ENCODE assay signal across 8 mouse cellular contexts in the genomic region with DNA sequence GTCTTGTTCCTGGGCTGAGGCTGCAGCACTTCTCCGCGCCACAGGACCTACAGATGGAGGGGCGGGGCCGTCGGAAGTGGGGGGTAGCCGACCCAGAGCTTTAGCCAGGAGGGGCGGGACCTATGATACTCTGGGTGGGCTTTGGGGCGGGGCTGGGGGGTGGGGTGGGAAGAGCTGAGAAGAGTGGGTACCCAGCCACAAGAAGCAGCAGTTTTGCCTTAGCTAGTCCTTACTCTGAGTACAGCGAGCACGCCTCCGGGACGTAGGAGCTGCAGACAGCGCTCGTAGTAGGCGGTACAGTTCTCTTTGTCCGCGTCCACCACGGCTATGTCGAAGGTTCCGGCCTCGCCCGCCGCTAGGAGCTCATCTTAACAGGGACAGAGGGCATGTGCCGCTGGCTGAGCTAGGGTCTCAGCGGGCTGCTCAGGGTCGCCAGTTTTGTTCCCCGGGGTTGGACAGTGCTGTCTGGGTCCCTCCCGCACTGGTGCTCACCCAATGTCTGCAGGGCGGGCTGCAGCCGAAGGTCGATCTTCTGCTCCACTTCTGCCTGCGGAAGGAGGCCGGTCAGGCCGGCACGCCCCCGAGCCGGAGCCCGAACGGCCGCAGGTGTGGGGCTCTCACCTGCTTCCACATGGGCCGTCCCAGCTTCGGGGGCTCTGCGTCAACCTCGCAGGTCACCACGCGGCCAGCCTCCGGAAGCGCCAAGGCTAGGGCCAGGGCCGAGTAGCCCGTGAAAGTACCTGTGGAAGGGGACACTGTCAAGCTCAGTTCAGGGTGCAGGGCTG. TPM values are rescaled to one million over a fixed set of nuclear protein-coding genes. Genes with fewer than 3 reads are reported as not detected.
DNase-seq lines count a peak whose midpoint lies in the region; ATAC-seq and TF ChIP-seq lines count a peak whose summit lies in the region.

No protein-coding gene starts in this region.

- H3K27ac ChIP-seq in left cerebral cortex, adult 2 months, result peak overlapping the region; percentile 91
- peak overlapping the region; percentile 27 for H3K27ac ChIP-seq in forebrain, embryonic 12.5 days
- H3K27ac ChIP-seq in intestine, embryonic 16.5 days (ENCODE audit: low read length), result peak overlapping the region; percentile 86
- peak overlapping the region; percentile 82 for H3K27ac ChIP-seq in liver, embryonic 16.5 days (ENCODE audit: low read length)
- peak overlapping the region; percentile 39; the same call in 1 of the 2 replicates for H3K27ac ChIP-seq in neural tube, embryonic 14.5 days (ENCODE audit: low read depth, low read length)

- H3K4me1 ChIP-seq in forebrain, embryonic 12.5 days, result peaks cover 18% of the 10 kb centered on the region
- H3K4me1 ChIP-seq in intestine, embryonic 16.5 days (ENCODE audit: control insufficient read depth, insufficient read depth, low read length), result peaks cover 16% of the 10 kb centered on the region
- peaks cover 72% of the 10 kb centered on the region for H3K4me1 ChIP-seq in liver, embryonic 16.5 days (ENCODE audit: control insufficient read depth, low read depth, low read length)
- peaks cover 18% of the 10 kb centered on the region for H3K4me1 ChIP-seq in neural tube, embryonic 14.5 days (ENCODE audit: control insufficient read depth, insufficient read depth, low read length)

- peak; percentile 57 for ATAC-seq in forebrain, embryonic 12.5 days (ENCODE audit: low FRiP score)
- peak; percentile 43 for ATAC-seq in intestine, embryonic 16.5 days
- no peak for ATAC-seq in liver, embryonic 16.5 days (ENCODE audit: low read depth)
- ATAC-seq in neural tube, embryonic 14.5 days (ENCODE audit: low read depth), result peak; percentile 33

- peak in 1 of 2 experiments; percentile 35 for DNase-seq in left cerebral cortex, adult 2 months (ENCODE audit: extremely low spot score in 1 of 2, low spot score in 2 of 2)
- no peak for DNase-seq in left cerebral cortex, adult 8-10 months (ENCODE audit: low spot score in 2 of 2)
- DNase-seq in brain, adult 2 months (ENCODE audit: low read depth, low spot score), result peak; percentile 63
- DNase-seq in urinary bladder, postnatal 36 days (ENCODE audit: low spot score in 2 of 2), result peak; percentile 18 to 25

- intact Hi-C loops in left cerebral cortex, adult 2 months (cut with DNase I), result loop anchor here (1.0 to 10.0 kb wide), 6 partner anchors 16 to 725 kb away; a partner anchor contains a TSS

- 0% methylated on average over 46 of the region's 50 CpGs for WGBS in forebrain, embryonic 12.5 days
- WGBS in intestine, embryonic 16.5 days, result under 1% methylated on average over 50 of the region's 50 CpGs
- WGBS in liver, embryonic 16.5 days (ENCODE audit: insufficient replicate concordance), result 1% methylated on average over 50 of the region's 50 CpGs
- under 1% methylated on average over 50 of the region's 50 CpGs for WGBS in neural tube, embryonic 14.5 days

- H3K9ac ChIP-seq in forebrain, embryonic 12.5 days, result peak overlapping the region; percentile 71
- H3K9ac ChIP-seq in intestine, embryonic 16.5 days (ENCODE audit: low read depth, low read length), result peak overlapping the region; percentile 85
- peak overlapping the region; percentile 77 for H3K9ac ChIP-seq in liver, embryonic 16.5 days (ENCODE audit: low read depth, low read length)
- H3K9ac ChIP-seq in neural tube, embryonic 14.5 days (replicated peaks; ENCODE audit: low read depth, low read length), result peak overlapping the region; percentile 66

- no peaks in the 10 kb centered on the region for H3K27me3 ChIP-seq in forebrain, embryonic 12.5 days
- H3K27me3 ChIP-seq in intestine, embryonic 16.5 days (replicated peaks; ENCODE audit: control insufficient read depth, insufficient read depth, low read length), result no peaks in the 10 kb centered on the region
- no peaks in the 10 kb centered on the region for H3K27me3 ChIP-seq in liver, embryonic 16.5 days (ENCODE audit: control insufficient read depth, insufficient read depth, low read depth, low read length)
- H3K27me3 ChIP-seq in neural tube, embryonic 14.5 days (ENCODE audit: control insufficient read depth, insufficient read depth, low read length), result no peaks in the 10 kb centered on the region

- TF ChIP-seq CTCF in left cerebral cortex, adult 2 months (IDR thresholded peaks at IDR 0.05), result no peak

- H3K36me3 ChIP-seq in forebrain, embryonic 12.5 days (replicated peaks), result peaks cover 37% of the 10 kb centered on the region
- H3K36me3 ChIP-seq in intestine, embryonic 16.5 days (ENCODE audit: control insufficient read depth, insufficient read depth, low read length), result 0 out of 2 replicates have a peak, but pooled peaks cover 2% of the 10 kb centered on the region
- peaks cover 33% of the 10 kb centered on the region for H3K36me3 ChIP-seq in liver, embryonic 16.5 days (ENCODE audit: control insufficient read depth, insufficient read depth)
- peaks cover 23% of the 10 kb centered on the region for H3K36me3 ChIP-seq in neural tube, embryonic 14.5 days (ENCODE audit: control insufficient read depth, insufficient read depth, low read length)

- H3K4me3 ChIP-seq in left cerebral cortex, adult 2 months, result peak overlapping the region; percentile 83
- H3K4me3 ChIP-seq in forebrain, embryonic 12.5 days (replicated peaks), result peak overlapping the region; percentile 67
- H3K4me3 ChIP-seq in intestine, embryonic 16.5 days (ENCODE audit: low read length), result peak overlapping the region; percentile 81
- peak overlapping the region; percentile 72 for H3K4me3 ChIP-seq in liver, embryonic 16.5 days (ENCODE audit: low read depth, low read length)
- peak overlapping the region; percentile 64 for H3K4me3 ChIP-seq in neural tube, embryonic 14.5 days (ENCODE audit: low read depth, low read length)

- no peaks in the 10 kb centered on the region for H3K9me3 ChIP-seq in forebrain, embryonic 12.5 days
- no peaks in the 10 kb centered on the region for H3K9me3 ChIP-seq in intestine, embryonic 16.5 days (ENCODE audit: control insufficient read depth, low read length)
- no peaks in the 10 kb centered on the region for H3K9me3 ChIP-seq in liver, embryonic 16.5 days (replicated peaks; ENCODE audit: control insufficient read depth, low read length)
- no peaks in the 10 kb centered on the region for H3K9me3 ChIP-seq in neural tube, embryonic 14.5 days (ENCODE audit: control insufficient read depth, low read length)

- peak overlapping the region; percentile 99 for H3K4me2 ChIP-seq in forebrain, embryonic 12.5 days
- H3K4me2 ChIP-seq in intestine, embryonic 16.5 days (ENCODE audit: low read depth, low read length), result peak overlapping the region; percentile 99
- H3K4me2 ChIP-seq in liver, embryonic 16.5 days (ENCODE audit: low read depth, low read length), result peak overlapping the region; percentile 92
- peak overlapping the region; percentile 80 for H3K4me2 ChIP-seq in neural tube, embryonic 14.5 days (ENCODE audit: low read depth, low read length)

RNA-seq across cellular contexts. Expression of a gene that starts 1.2 kb away (rescaled TPM):
- 10 to 100 TPM; 22.8 to 24.9 TPM for total RNA-seq in left cerebral cortex, adult 2 months (2021)
- 10 to 100 TPM; 23.8 to 32.8 (median 30.7) TPM for total RNA-seq in left cerebral cortex, adult 8-10 months (2022)
- polyA plus RNA-seq in forebrain, embryonic 12.5 days (2016; fragmentation: Nextera tagmentation; extraction: Ambion mirVana), result 13.0 and 16.1 TPM in 2 replicates
- 88.2 and 89.1 TPM in 2 replicates for polyA plus RNA-seq in intestine, embryonic 16.5 days (2015; fragmentation: Nextera tagmentation; extraction: Ambion mirVana)
- polyA plus RNA-seq in liver, embryonic 16.5 days (2015; fragmentation: Nextera tagmentation; extraction: Ambion mirVana), result 15.8 and 18.4 TPM in 2 replicates
- 38.6 and 55.0 TPM in 2 replicates for polyA plus RNA-seq in neural tube, embryonic 14.5 days (2014; fragmentation: Nextera tagmentation; extraction: Ambion mirVana)

RNA-seq across cellular contexts. Expression of a gene that starts 22.5 kb away (rescaled TPM):
- 100 to 1,000 TPM; 201 to 230 TPM for total RNA-seq in left cerebral cortex, adult 2 months (2021)
- total RNA-seq in left cerebral cortex, adult 8-10 months (2022), result 100 to 1,000 TPM; 242 to 257 (median 249) TPM
- polyA plus RNA-seq in forebrain, embryonic 12.5 days (2016; fragmentation: Nextera tagmentation; extraction: Ambion mirVana), result 238 and 247 TPM in 2 replicates
- 410 and 422 TPM in 2 replicates for polyA plus RNA-seq in intestine, embryonic 16.5 days (2015; fragmentation: Nextera tagmentation; extraction: Ambion mirVana)
- polyA plus RNA-seq in liver, embryonic 16.5 days (2015; fragmentation: Nextera tagmentation; extraction: Ambion mirVana), result 98.4 and 113 TPM in 2 replicates
- 319 and 325 TPM in 2 replicates for polyA plus RNA-seq in neural tube, embryonic 14.5 days (2014; fragmentation: Nextera tagmentation; extraction: Ambion mirVana)

Comparison
In these comparisons a context has a peak if more than half of its experiments do, and no peak if none do; other contexts are left out.
1. DNase-seq: peak in brain, adult 2 months (single experiment) and urinary bladder, postnatal 36 days (2 of 2); none in left cerebral cortex, adult 8-10 months (0 of 2).
2. H3K27ac ChIP-seq: peak in every context shown above with its lines; median percentile 91 in left cerebral cortex, adult 2 months; 86 in intestine, embryonic 16.5 days; 82 in liver, embryonic 16.5 days; 39 in neural tube, embryonic 14.5 days; 27 in forebrain, embryonic 12.5 days.
3. Peak in every context shown above with its lines, with median percentiles within 50 percentile points of each other: H3K4me3 ChIP-seq, H3K4me2 ChIP-seq and H3K9ac ChIP-seq.